Mouse (Mus musculus) liver, embryonic 13.5 days (tissue): ENCODE results near the gene Unc13b. TPM values are rescaled to one million over a fixed set of nuclear protein-coding genes. Genes with fewer than 3 reads are reported as not detected.

Source experiments
- ATAC-seq: fragments of 200-750 bp; cut with Nextera tagmentation; 2 replicates; pipeline ENCODE4 v1.8.0; 2017; ENCODE audit warnings: low read depth, mild to moderate bottlenecking, moderate number of reproducible peaks, moderate library complexity
- DNase-seq: peaks from one replicate; pipeline ENCODE4 v3.0.0; 2022
- H3K27ac ChIP-seq: fragments of 300-500 bp; sonication (generic); 2 replicates; pipeline ENCODE4 v1.5.1; 2015; ENCODE audit warnings: moderate library complexity, mild to moderate bottlenecking, inconsistent platforms
- H3K27me3 ChIP-seq: fragments of 300-500 bp; sonication (generic); 2 replicates; pipeline ENCODE4 v1.6.1; 2015; ENCODE audit warnings: mild to moderate bottlenecking, inconsistent platforms
- H3K36me3 ChIP-seq: fragments of 300-500 bp; sonication (generic); 2 replicates; pipeline ENCODE4 v1.6.1; 2015; ENCODE audit warnings: mild to moderate bottlenecking, inconsistent platforms
- H3K4me1 ChIP-seq: fragments of 300-500 bp; sonication (generic); replicated peaks from 2 replicates; pipeline ENCODE4 v1.6.1; 2015; ENCODE audit warnings: inconsistent platforms
- H3K4me2 ChIP-seq: fragments of 300-500 bp; sonication (generic); 2 replicates; pipeline ENCODE4 v1.6.1; 2015; ENCODE audit warnings: inconsistent platforms, mild to moderate bottlenecking, moderate library complexity
- H3K4me3 ChIP-seq: fragments of 300-500 bp; sonication (generic); replicated peaks from 2 replicates; pipeline ENCODE4 v1.5.1; 2015; ENCODE audit warnings: mild to moderate bottlenecking, inconsistent platforms
- H3K9ac ChIP-seq: fragments of 300-500 bp; sonication (generic); 2 replicates; pipeline ENCODE4 v1.6.1; 2015; ENCODE audit warnings: mild to moderate bottlenecking, inconsistent platforms
- H3K9me3 ChIP-seq: fragments of 300-500 bp; sonication (generic); replicated peaks from 2 replicates; pipeline ENCODE4 v1.6.1; 2016; ENCODE audit warnings: inconsistent platforms
- WGBS: fragments of 180-500 bp; shearing (Covaris S2); methylation state at CpG from one replicate; pipeline ENCODE4 v1.1.7; 2015; ENCODE audit not compliant: insufficient replicate concordance; 5-methylcytosine and 5-hydroxymethylcytosine counted together
- polyA plus RNA-seq: library from polyadenylated mRNA; unstranded; fragments of >200 nt; fragmentation: Nextera tagmentation; extraction: Ambion mirVana; gene quantifications from 2 replicates; pipeline ENCODE4 v1.2.1, GENCODE M21; 2015

Unc13b gene
- polyA plus RNA-seq, 1 experiment from 2014 or later: 0.37 TPM

- Histone ChIP-seq H3K4me1 (no peaks in the 10 kb centered on the region), H3K27me3 (peaks cover 3% of the 10 kb centered on the region), H3K9ac (no peak overlapping the region), H3K9me3 (no peaks in the 10 kb centered on the region), H3K4me2 (no peak overlapping the region), H3K36me3 (no peaks in the 10 kb centered on the region), H3K4me3 (no peak overlapping the region), H3K27ac (no peak overlapping the region)
- no peak for DNase-seq
- peak; percentile 18; the same call in 1 of the 2 replicates for ATAC-seq
- 6% methylated on average over 4 of the region's 4 CpGs for WGBS
These were observed 6.1 kb upstream of the Unc13b start for GRCm38 (mm10) chr4:43052627-43053026.

GRCm38 (mm10) chr4:43057654-43058053 is 1.1 kb upstream of the Unc13b start:
- H3K27me3 ChIP-seq: peaks cover 52% of the 10 kb centered on the region
- DNase-seq (no peak), ATAC-seq (no peak)
- no peak overlapping the region for H3K4me2 ChIP-seq
- H3K9ac ChIP-seq: no peak overlapping the region
- peaks cover 17% of the 10 kb centered on the region for H3K4me1 ChIP-seq
- H3K36me3 ChIP-seq: no peaks in the 10 kb centered on the region
- H3K27ac ChIP-seq: no peak overlapping the region
- H3K9me3 ChIP-seq: no peaks in the 10 kb centered on the region
- H3K4me3 ChIP-seq: no peak overlapping the region
- WGBS: 76% methylated on average over 5 of the region's 5 CpGs

- Histone ChIP-seq H3K9ac (no peak overlapping the region), H3K27me3 (peaks cover 55% of the 10 kb centered on the region), H3K9me3 (no peaks in the 10 kb centered on the region), H3K4me1 (peaks cover 17% of the 10 kb centered on the region), H3K4me3 (peak overlapping the region; percentile 66), H3K27ac (no peak overlapping the region), H3K36me3 (no peaks in the 10 kb centered on the region), H3K4me2 (peak overlapping the region; percentile 96)
- DNase-seq: no peak
- 26% methylated on average over 8 of the region's 8 CpGs for WGBS
- ATAC-seq: no peak
These were observed 381 bp upstream of the Unc13b start for GRCm38 (mm10) chr4:43058392-43058752.

- H3K27me3 ChIP-seq: peaks cover 55% of the 10 kb centered on the region
- peak overlapping the region; percentile 66 for H3K4me3 ChIP-seq
- H3K4me2 ChIP-seq: peak overlapping the region; percentile 96
- H3K36me3 ChIP-seq: no peaks in the 10 kb centered on the region
- ATAC-seq: no peak
- peak overlapping the region; percentile 66; the same call in 1 of the 2 replicates for H3K9ac ChIP-seq
- H3K27ac ChIP-seq: no peak overlapping the region
- no peak for DNase-seq
- peaks cover 17% of the 10 kb centered on the region for H3K4me1 ChIP-seq
- H3K9me3 ChIP-seq: no peaks in the 10 kb centered on the region
- 20% methylated on average over 3 of the region's 3 CpGs for WGBS
These were observed 944 bp downstream of the Unc13b start for GRCm38 (mm10) chr4:43059697-43060096.

GRCm38 (mm10) chr4:43060286-43060685 is 1.5 kb downstream of the Unc13b start:
- DNase-seq (no peak), ATAC-seq (no peak)
- no peak overlapping the region for H3K4me3 ChIP-seq
- H3K4me2 ChIP-seq: no peak overlapping the region
- WGBS: 56% methylated on average over 3 of the region's 3 CpGs
- no peaks in the 10 kb centered on the region for H3K9me3 ChIP-seq
- H3K9ac ChIP-seq: no peak overlapping the region
- peaks cover 55% of the 10 kb centered on the region for H3K27me3 ChIP-seq
- no peak overlapping the region for H3K27ac ChIP-seq
- H3K36me3 ChIP-seq: no peaks in the 10 kb centered on the region
- peaks cover 17% of the 10 kb centered on the region for H3K4me1 ChIP-seq

DNA sequence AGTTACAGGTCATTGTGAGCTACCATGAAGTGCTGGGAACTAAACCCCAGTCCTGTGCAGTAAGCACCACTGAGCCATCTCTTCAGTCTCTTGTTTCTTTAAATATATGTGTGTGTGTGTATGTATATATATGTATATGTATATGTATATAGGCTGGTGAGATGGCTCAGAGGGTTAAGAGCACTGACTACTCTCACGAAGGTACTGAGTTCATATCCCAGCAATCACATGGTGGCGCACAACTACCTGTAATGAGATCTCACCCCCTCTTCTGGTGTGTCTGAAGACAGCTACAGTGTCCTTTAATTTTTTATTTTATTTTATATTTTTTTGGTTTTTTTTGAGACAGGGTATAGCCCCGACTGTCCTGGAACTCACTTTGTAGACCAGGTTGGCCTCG is 6.7 kb downstream of the Unc13b start:
- Histone ChIP-seq H3K9ac (no peak overlapping the region), H3K9me3 (no peaks in the 10 kb centered on the region), H3K27me3 (peaks cover 23% of the 10 kb centered on the region), H3K27ac (no peak overlapping the region), H3K4me2 (no peak overlapping the region), H3K4me3 (no peak overlapping the region), H3K4me1 (no peaks in the 10 kb centered on the region), H3K36me3 (no peaks in the 10 kb centered on the region)
- ATAC-seq (no peak), DNase-seq (no peak)
- 75% methylated on average over 4 of the region's 4 CpGs for WGBS

DNA sequence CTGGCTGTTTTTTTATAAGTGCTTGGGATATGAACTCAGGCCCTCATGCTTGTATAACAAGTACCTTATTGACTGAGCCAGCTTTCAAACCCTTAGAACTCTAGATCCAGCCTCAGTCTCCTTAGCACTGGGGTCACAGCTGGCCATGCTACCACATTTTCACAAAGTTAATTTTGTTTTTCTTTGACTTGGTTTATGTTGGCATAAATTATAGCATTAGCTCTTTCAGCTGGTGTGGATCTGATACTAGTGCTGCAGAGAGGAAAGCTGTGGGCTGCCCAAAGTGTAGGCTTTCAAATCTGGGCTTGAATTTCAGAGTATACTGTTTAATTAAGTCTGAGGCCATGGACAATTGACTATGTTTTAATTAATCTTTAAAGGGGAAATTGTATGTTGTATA is 16.2 kb downstream of the Unc13b start:
- Histone ChIP-seq H3K4me1 (no peaks in the 10 kb centered on the region), H3K27ac (no peak overlapping the region)
- no peak for DNase-seq

GRCm38 (mm10) chr4:43078071-43078718 is 19.4 kb downstream of the Unc13b start:
- Histone ChIP-seq H3K36me3 (no peaks in the 10 kb centered on the region), H3K27me3 (no peaks in the 10 kb centered on the region), H3K4me2 (no peak overlapping the region), H3K9ac (no peak overlapping the region), H3K4me3 (no peak overlapping the region), H3K4me1 (no peaks in the 10 kb centered on the region), H3K9me3 (no peaks in the 10 kb centered on the region), H3K27ac (no peak overlapping the region)
- no peak for ATAC-seq
- DNase-seq: no peak
- 47% methylated on average over 7 of the region's 7 CpGs for WGBS

More for the DNA sequence above, 16.2 kb downstream of the Unc13b start:
- Histone ChIP-seq H3K4me3 (no peak overlapping the region), H3K27me3 (no peaks in the 10 kb centered on the region), H3K9ac (no peak overlapping the region), H3K9me3 (no peaks in the 10 kb centered on the region), H3K4me2 (no peak overlapping the region), H3K36me3 (no peaks in the 10 kb centered on the region)
- ATAC-seq: no peak

- Histone ChIP-seq H3K4me3 (no peak overlapping the region), H3K27me3 (no peaks in the 10 kb centered on the region), H3K36me3 (no peaks in the 10 kb centered on the region), H3K9me3 (no peaks in the 10 kb centered on the region), H3K27ac (no peak overlapping the region), H3K9ac (no peak overlapping the region), H3K4me2 (no peak overlapping the region), H3K4me1 (no peaks in the 10 kb centered on the region)
- no peak for DNase-seq
- 62% methylated on average over 2 of the region's 2 CpGs for WGBS
- ATAC-seq: no peak
These were observed 23.7 kb downstream of the Unc13b start for GRCm38 (mm10) chr4:43082458-43082857.

DNA sequence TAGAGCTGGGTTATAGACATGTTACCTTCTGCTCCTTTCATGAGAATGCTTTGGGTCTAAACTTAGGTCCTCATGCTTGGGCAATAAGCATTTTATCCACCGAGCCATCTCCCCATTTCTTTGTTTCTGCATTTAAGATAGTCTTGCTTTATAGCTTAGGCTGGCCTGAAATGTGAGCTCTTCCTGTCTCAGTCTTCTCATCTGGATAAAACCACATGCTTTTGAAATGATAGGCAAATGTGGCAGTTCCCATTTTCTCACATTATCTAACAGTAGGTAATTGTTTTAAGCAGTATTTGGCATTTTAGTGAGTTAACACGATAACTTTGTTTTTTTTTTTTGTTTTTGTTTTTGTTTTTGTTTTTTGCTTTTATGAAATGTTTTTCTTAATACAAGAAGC is 31.2 kb downstream of the Unc13b start:
- H3K4me2 ChIP-seq: no peak overlapping the region
- no peaks in the 10 kb centered on the region for H3K9me3 ChIP-seq
- H3K9ac ChIP-seq: no peak overlapping the region
- 52% methylated on average over 2 of the region's 2 CpGs for WGBS
- DNase-seq (no peak), ATAC-seq (no peak)
- no peaks in the 10 kb centered on the region for H3K27me3 ChIP-seq
- H3K4me3 ChIP-seq: no peak overlapping the region
- H3K36me3 ChIP-seq: no peaks in the 10 kb centered on the region
- H3K4me1 ChIP-seq: no peaks in the 10 kb centered on the region
- no peak overlapping the region for H3K27ac ChIP-seq

DNA sequence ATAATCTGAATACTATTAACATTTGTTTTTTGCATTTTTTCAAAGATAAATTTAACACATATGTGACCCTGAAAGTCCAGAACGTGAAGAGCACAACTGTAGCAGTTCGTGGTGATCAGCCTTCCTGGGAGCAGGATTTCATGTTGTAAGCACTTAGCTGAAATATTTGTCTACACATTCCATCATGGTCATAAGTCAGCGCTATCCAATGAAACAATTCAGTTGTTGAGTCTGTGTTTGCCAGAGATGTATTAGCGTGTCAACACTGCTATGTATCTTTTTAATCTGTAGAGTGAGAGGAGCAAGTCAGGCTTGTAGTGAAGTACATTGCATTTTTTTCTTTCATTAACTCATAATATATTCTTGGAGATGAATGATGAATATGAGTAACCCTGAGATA is 32.4 kb downstream of the Unc13b start:
- H3K9me3 ChIP-seq: no peaks in the 10 kb centered on the region
- H3K4me1 ChIP-seq: no peaks in the 10 kb centered on the region
- DNase-seq (no peak), ATAC-seq (no peak)
- H3K4me3 ChIP-seq: no peak overlapping the region
- no peak overlapping the region for H3K27ac ChIP-seq
- H3K27me3 ChIP-seq: no peaks in the 10 kb centered on the region
- no peaks in the 10 kb centered on the region for H3K36me3 ChIP-seq
- WGBS: 67% methylated on average over 4 of the region's 4 CpGs
- H3K4me2 ChIP-seq: no peak overlapping the region
- no peak overlapping the region for H3K9ac ChIP-seq

GRCm38 (mm10) chr4:43113491-43113890 is 54.7 kb downstream of the Unc13b start:
- Histone ChIP-seq H3K4me3 (no peak overlapping the region), H3K27ac (no peak overlapping the region), H3K36me3 (no peaks in the 10 kb centered on the region), H3K4me1 (no peaks in the 10 kb centered on the region; the same call in 1 of the 2 replicates), H3K27me3 (no peaks in the 10 kb centered on the region), H3K4me2 (no peak overlapping the region), H3K9me3 (no peaks in the 10 kb centered on the region), H3K9ac (no peak overlapping the region)
- DNase-seq (no peak), ATAC-seq (no peak)
